Mouse (Mus musculus): ENCODE data around the gene Prg3. TPM values are rescaled to one million over a fixed set of nuclear protein-coding genes. Genes with fewer than 3 reads are reported as not detected.

The Prg3 gene
- polyA plus RNA-seq, 1 experiment from 2014 or later: not detected

GRCm38 (mm10) chr2:85027281-85027680 lies 39.3 kb downstream of the Prg3 start:
- no peaks in the 10 kb centered on the region for H3K27me3 ChIP-seq
- no peak overlapping the region for H3K9ac ChIP-seq (replicated peaks)
- H3K9me3 ChIP-seq: no peaks in the 10 kb centered on the region
- H3K36me3 ChIP-seq: no peaks in the 10 kb centered on the region
- no peak overlapping the region for H3K27ac ChIP-seq (replicated peaks)
- ATAC-seq (replicated peaks): no peak
- H3K4me2 ChIP-seq (replicated peaks): no peak overlapping the region
- WGBS: 80% methylated on average over 5 of the region's 5 CpGs
- H3K4me1 ChIP-seq: no peaks in the 10 kb centered on the region
- no peak overlapping the region for H3K4me3 ChIP-seq

GRCm38 (mm10) chr2:85029897-85030296 lies 41.9 kb downstream of the Prg3 start:
- Histone ChIP-seq H3K27ac (replicated peaks) (no peak overlapping the region), H3K9me3 (no peaks in the 10 kb centered on the region), H3K27me3 (no peaks in the 10 kb centered on the region), H3K4me3 (no peak overlapping the region), H3K9ac (replicated peaks) (no peak overlapping the region), H3K4me2 (replicated peaks) (no peak overlapping the region), H3K4me1 (no peaks in the 10 kb centered on the region), H3K36me3 (no peaks in the 10 kb centered on the region)
- no peak for ATAC-seq (replicated peaks)
- WGBS: 55% methylated on average over 6 of the region's 6 CpGs

- no peak overlapping the region for H3K27ac ChIP-seq (replicated peaks)
Observed at GRCm38 (mm10) chr2:85030989-85031388, 43.0 kb downstream of the Prg3 start.

GRCm38 (mm10) chr2:85033121-85033520 lies 45.1 kb downstream of the Prg3 start:
- Histone ChIP-seq H3K27me3 (no peaks in the 10 kb centered on the region), H3K4me2 (replicated peaks) (no peak overlapping the region), H3K4me1 (peaks cover 12% of the 10 kb centered on the region), H3K9ac (replicated peaks) (no peak overlapping the region), H3K9me3 (no peaks in the 10 kb centered on the region), H3K36me3 (no peaks in the 10 kb centered on the region), H3K4me3 (no peak overlapping the region), H3K27ac (replicated peaks) (no peak overlapping the region)
- no peak for ATAC-seq (replicated peaks)
- WGBS: 89% methylated on average over 2 of the region's 2 CpGs

More at GRCm38 (mm10) chr2:85030989-85031388, 43.0 kb downstream of the Prg3 start:
- no peak for ATAC-seq (replicated peaks)
- Histone ChIP-seq H3K27me3 (no peaks in the 10 kb centered on the region), H3K36me3 (no peaks in the 10 kb centered on the region), H3K9me3 (no peaks in the 10 kb centered on the region), H3K9ac (replicated peaks) (no peak overlapping the region), H3K4me2 (replicated peaks) (no peak overlapping the region), H3K4me1 (no peaks in the 10 kb centered on the region), H3K4me3 (no peak overlapping the region)
- WGBS: 67% methylated on average over 6 of the region's 6 CpGs

GRCm38 (mm10) chr2:85034169-85034568 lies 46.2 kb downstream of the Prg3 start:
- H3K36me3 ChIP-seq: no peaks in the 10 kb centered on the region
- ATAC-seq (replicated peaks): no peak
- H3K27ac ChIP-seq (replicated peaks): no peak overlapping the region
- H3K9me3 ChIP-seq: no peaks in the 10 kb centered on the region
- H3K4me1 ChIP-seq: peaks cover 18% of the 10 kb centered on the region
- WGBS: 81% methylated on average over 7 of the region's 7 CpGs
- no peak overlapping the region for H3K9ac ChIP-seq (replicated peaks)
- no peak overlapping the region for H3K4me2 ChIP-seq (replicated peaks)
- no peaks in the 10 kb centered on the region for H3K27me3 ChIP-seq
- no peak overlapping the region for H3K4me3 ChIP-seq

GRCm38 (mm10) chr2:85036507-85037046 lies 48.6 kb downstream of the Prg3 start:
- no peaks in the 10 kb centered on the region for H3K9me3 ChIP-seq
- peak overlapping the region; percentile 98 for H3K9ac ChIP-seq (replicated peaks)
- H3K4me1 ChIP-seq: peaks cover 18% of the 10 kb centered on the region
- H3K4me2 ChIP-seq (replicated peaks): peak overlapping the region; percentile 74
- peak overlapping the region; percentile 87 for H3K4me3 ChIP-seq
- peak overlapping the region; percentile 74 for H3K27ac ChIP-seq (replicated peaks)
- H3K27me3 ChIP-seq: no peaks in the 10 kb centered on the region
- peaks cover 23% of the 10 kb centered on the region for H3K36me3 ChIP-seq
- peak; percentile 65 for ATAC-seq (replicated peaks)
- 9% methylated on average over 11 of the region's 11 CpGs for WGBS

GRCm38 (mm10) chr2:85037047-85038026 lies 49.3 kb downstream of the Prg3 start, which contains the start of the genes Ssrp1 and P2rx3:
TSS of gene Ssrp1 (plus strand) at chr2:85037234.
TSS of gene P2rx3 (minus strand) at chr2:85037462.
- H3K9me3 ChIP-seq: no peaks in the 10 kb centered on the region
- WGBS: 1% methylated on average over 66 of the region's 66 CpGs
- peak; percentile 98 for ATAC-seq (replicated peaks)

GRCm38 (mm10) chr2:85038336-85038735 lies 50.3 kb downstream of the Prg3 start:
- peak overlapping the region; percentile 87 for H3K4me3 ChIP-seq
- no peaks in the 10 kb centered on the region for H3K9me3 ChIP-seq
- peak overlapping the region; percentile 74 for H3K4me2 ChIP-seq (replicated peaks)
- no peak for ATAC-seq (replicated peaks)
- peak overlapping the region; percentile 98 for H3K9ac ChIP-seq (replicated peaks)
- 75% methylated on average over 13 of the region's 13 CpGs for WGBS
- peaks cover 18% of the 10 kb centered on the region for H3K4me1 ChIP-seq
- H3K27ac ChIP-seq (replicated peaks): no peak overlapping the region
- H3K36me3 ChIP-seq: peaks cover 40% of the 10 kb centered on the region
- no peaks in the 10 kb centered on the region for H3K27me3 ChIP-seq

More at GRCm38 (mm10) chr2:85037047-85038026, 49.3 kb downstream of the Prg3 start, which contains the start of the genes Ssrp1 and P2rx3:
- Histone ChIP-seq H3K4me2 (replicated peaks) (peak within 1 kb of the TSS; percentile 74), H3K27me3 (no peaks in the 10 kb centered on the region), H3K9ac (replicated peaks) (peak within 1 kb of the TSS; percentile 98), H3K4me1 (peaks cover 18% of the 10 kb centered on the region), H3K36me3 (peaks cover 30% of the 10 kb centered on the region), H3K27ac (replicated peaks) (peak within 1 kb of the TSS; percentile 74), H3K4me3 (peak within 1 kb of the TSS; percentile 87)

Other genes starting within 250 kb of the Prg3 start
- gene Gm19426, start 244.6 kb upstream of the Prg3 start, polyA plus RNA-seq (2015; fragmentation: Nextera tagmentation; extraction: Ambion mirVana): 5.6 TPM in 2 replicates
- 21.7 and 25.4 TPM in 2 replicates for gene Serping1, start 212.8 kb upstream of the Prg3 start, polyA plus RNA-seq (2015; fragmentation: Nextera tagmentation; extraction: Ambion mirVana)
- gene Ube2l6, start 189.4 kb upstream of the Prg3 start, polyA plus RNA-seq (2015; fragmentation: Nextera tagmentation; extraction: Ambion mirVana): 20.4 and 20.9 TPM in 2 replicates
- gene Smtnl1, start 165.6 kb upstream of the Prg3 start, polyA plus RNA-seq (2015; fragmentation: Nextera tagmentation; extraction: Ambion mirVana): 0.14 TPM in 1 of 2 replicates, not detected in the other
- gene Timm10, start 161.2 kb upstream of the Prg3 start, polyA plus RNA-seq (2015; fragmentation: Nextera tagmentation; extraction: Ambion mirVana): 61.4 and 66.5 TPM in 2 replicates
- gene Slc43a1, start 149.4 kb upstream of the Prg3 start, polyA plus RNA-seq (2015; fragmentation: Nextera tagmentation; extraction: Ambion mirVana): 2.5 and 3.4 TPM in 2 replicates
- 12.8 and 16.3 TPM in 2 replicates for gene Rtn4rl2, start 101.5 kb upstream of the Prg3 start, polyA plus RNA-seq (2015; fragmentation: Nextera tagmentation; extraction: Ambion mirVana)
- 3.8 and 4.2 TPM in 2 replicates for gene Slc43a3, start 51.6 kb upstream of the Prg3 start, polyA plus RNA-seq (2015; fragmentation: Nextera tagmentation; extraction: Ambion mirVana)
- 0.31 TPM in 1 of 2 replicates, not detected in the other for gene Prg2, start 7.8 kb upstream of the Prg3 start, polyA plus RNA-seq (2015; fragmentation: Nextera tagmentation; extraction: Ambion mirVana)
- gene Ssrp1, start 49.0 kb downstream of the Prg3 start, polyA plus RNA-seq (2015; fragmentation: Nextera tagmentation; extraction: Ambion mirVana): 229 and 235 TPM in 2 replicates
- 0.75 and 1.1 TPM in 2 replicates for gene P2rx3, start 49.2 kb downstream of the Prg3 start, polyA plus RNA-seq (2015; fragmentation: Nextera tagmentation; extraction: Ambion mirVana)
- 22.0 and 29.2 TPM in 2 replicates for gene Tnks1bp1, start 59.8 kb downstream of the Prg3 start, polyA plus RNA-seq (2015; fragmentation: Nextera tagmentation; extraction: Ambion mirVana)
- 19.3 and 19.7 TPM in 2 replicates for gene Aplnr, start 148.0 kb downstream of the Prg3 start, polyA plus RNA-seq (2015; fragmentation: Nextera tagmentation; extraction: Ambion mirVana)
- gene Lrrc55, start 209.0 kb downstream of the Prg3 start, polyA plus RNA-seq (2015; fragmentation: Nextera tagmentation; extraction: Ambion mirVana): 10.5 and 10.9 TPM in 2 replicates